Mouse (Mus musculus) spleen, postnatal 14 days (tissue): ENCODE data around the gene H2-DMa.
A peak's percentile ranks its signal among the peaks of the same experiment; 100 is the strongest.
"Not testable (repeated sequence)": the region's sequence is repeated elsewhere in the genome, so short reads cannot be mapped to it uniquely, and the experiment has no call there.

Experiments used
- DNase-seq, 2 experiments: peaks; one replicate each; pipeline ENCODE4 v3.0.0; 2021 to 2022; ENCODE audit warnings: low spot score in 2 of 2

The H2-DMa gene

DNA sequence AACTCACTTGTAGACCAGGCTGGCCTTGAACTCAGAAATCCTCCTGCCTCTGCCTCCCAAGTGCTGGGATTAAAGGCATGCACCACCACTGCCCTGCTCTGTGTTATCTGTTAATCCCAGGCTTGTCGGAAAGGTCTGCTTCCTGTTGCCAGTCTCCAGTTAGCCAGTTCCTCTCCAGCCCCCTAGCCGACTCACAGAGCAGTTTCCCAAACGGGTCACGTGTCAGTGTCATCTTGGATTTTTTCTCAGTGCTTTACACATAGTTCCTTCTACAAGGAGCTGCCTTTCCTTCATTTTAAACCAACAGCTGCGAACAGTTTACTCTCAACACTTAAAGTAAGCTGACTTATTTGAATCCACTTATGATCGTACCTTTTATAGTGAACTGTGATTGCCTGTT is 5.3 kb downstream of the H2-DMa start:
- no peak for DNase-seq

DNA sequence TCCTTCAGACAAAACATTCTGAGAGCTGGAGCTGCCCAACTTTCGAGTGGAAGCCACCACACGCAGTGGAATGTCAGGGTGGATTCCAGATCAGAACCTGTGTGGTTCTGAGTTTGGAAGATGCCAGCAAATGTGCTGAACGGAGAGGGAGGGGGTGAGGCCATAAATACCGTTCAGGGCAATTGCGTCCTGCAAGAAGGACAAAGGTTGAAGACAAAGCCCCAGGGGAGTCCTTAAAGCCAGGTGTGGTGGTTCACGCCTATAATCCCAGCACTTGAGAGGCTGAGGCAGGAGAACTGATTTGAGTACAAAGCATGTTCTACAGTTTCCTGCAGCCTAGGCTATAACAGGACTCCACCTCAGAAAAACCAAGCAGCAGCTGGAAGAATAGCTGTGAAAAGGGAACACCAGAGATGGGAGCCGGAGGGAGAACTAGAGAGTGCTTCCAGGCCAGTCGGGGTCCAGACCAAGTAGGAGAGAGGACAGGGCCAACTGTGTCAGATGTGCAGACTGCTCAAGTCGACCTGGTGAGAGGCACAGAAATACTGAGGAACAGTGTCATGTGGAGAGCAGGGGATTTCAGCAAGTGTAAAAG is 7.6 kb downstream of the H2-DMa start:
- no peak for DNase-seq

DNA sequence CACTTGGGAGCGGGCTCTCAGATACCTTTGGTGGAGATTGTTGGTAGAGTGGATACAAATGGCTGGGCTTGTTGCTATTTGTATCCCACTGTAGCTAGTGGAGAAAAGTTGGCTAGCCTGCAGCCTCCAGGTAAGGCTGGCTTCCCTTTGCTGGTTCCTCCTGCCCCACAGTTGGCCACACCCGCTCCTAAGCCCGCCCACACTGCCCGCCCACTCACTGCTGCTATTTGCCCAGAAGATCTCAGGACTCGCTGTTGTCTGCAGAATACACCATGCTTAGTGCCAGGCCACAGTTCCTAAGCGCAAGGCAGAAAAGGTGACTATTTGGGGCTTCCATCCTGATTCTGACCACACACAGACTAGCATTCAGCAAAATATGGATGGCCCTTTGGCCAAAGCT is 8.1 kb downstream of the H2-DMa start:
- peak; percentile 56 to 61 for DNase-seq

GRCm38 (mm10) chr17:34128264-34128937 is 9.1 kb downstream of the H2-DMa start:
- no peak for DNase-seq

GRCm38 (mm10) chr17:34128944-34129791 is 9.8 kb downstream of the H2-DMa start:
- no peak for DNase-seq

DNA sequence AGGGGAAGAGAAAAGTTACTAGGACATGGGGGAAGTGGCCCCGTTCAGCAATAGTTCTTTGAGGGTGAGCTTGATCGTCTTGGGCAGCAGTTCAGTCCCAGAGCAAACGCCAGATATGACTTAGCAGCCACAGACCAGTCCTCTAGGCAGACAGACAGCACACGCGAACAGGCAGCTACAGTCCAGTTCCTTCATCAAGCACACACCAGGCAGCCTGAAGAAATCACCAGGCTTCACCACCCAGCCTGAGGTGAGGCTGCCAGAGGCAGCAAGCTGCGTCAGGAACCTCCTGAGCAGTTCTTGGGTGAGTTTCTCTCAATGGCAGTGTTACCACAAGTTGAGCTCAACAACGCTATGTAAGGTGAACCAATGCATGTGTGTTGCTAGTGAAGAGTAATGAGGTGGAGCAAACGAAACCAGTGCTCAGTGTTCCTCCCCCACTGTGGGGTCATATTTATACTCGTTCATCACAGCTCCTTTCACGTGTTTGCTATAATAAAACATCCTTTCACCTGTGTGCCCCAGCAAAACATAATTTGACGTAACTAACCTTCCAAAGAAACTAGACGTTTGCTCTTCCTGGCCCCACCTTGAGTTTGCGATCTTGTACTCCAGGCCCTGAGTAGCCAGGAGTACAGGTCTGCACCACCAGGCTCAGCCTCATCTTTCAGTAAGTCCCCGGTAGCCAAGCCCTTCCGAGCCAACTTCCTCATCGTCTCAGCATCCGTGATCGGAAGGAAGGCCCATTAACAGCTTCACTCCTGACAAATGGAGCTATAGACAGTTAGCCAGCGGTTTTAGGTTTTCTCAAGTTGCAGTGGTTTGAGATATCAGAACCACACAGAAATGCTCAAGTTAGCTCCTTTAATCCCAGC is 11.0 kb downstream of the H2-DMa start:
- DNase-seq = no peak

GRCm38 (mm10) chr17:34131911-34132310 is 12.6 kb downstream of the H2-DMa start:
- no peak for DNase-seq

- DNase-seq = no peak
Measured at GRCm38 (mm10) chr17:34133289-34133688, 13.9 kb downstream of the H2-DMa start.

- DNase-seq = no peak
Measured at GRCm38 (mm10) chr17:34134451-34134850, 15.1 kb downstream of the H2-DMa start.

DNA sequence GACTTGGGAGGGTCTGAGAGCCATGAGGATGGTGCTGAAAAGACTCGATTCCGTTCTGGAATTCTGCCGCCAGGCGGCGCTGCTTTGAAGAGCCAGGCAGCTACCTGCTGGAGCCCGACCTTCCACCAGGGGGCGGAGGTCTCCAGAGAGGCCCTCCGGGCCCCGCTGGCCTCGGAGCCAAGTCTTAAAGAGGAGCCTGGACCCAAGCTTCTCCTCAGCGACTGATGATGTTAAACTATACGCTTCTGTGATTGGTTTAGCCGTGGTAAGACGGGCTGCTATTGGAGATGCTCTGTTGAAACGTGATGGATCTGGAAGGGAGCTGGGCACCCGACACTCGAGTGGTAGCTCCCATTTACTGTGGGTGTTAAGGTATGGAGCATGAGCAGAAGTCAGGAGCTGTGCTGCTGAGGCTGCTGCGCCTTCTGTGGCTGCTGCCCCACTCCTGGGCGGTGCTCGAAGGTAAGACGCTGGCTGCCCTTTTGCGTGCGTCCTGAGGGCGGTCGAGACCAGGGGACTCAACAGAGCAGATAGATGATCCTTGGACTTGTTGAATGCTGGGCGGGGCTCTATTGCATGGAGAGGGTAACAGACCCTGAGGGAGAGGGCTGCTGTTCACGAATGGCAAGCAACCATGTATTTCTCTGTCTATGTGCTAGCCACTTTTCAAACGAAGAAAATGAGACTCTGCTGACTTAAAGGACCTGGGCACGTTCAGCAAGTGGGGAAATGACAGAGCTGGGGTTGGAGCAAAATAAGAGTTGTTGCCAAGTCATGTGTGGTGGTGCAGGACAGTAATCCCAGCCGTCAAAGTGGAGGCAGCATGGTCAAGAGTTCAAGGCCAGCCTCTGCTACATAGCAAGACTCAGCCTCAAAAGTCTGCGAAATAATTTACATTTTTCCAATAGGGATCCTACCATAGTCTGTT is 16.2 kb downstream of the H2-DMa start:
- DNase-seq = peak; percentile 95 to 99

GRCm38 (mm10) chr17:34137601-34138000 is 18.3 kb downstream of the H2-DMa start:
- DNase-seq = no peak

DNA sequence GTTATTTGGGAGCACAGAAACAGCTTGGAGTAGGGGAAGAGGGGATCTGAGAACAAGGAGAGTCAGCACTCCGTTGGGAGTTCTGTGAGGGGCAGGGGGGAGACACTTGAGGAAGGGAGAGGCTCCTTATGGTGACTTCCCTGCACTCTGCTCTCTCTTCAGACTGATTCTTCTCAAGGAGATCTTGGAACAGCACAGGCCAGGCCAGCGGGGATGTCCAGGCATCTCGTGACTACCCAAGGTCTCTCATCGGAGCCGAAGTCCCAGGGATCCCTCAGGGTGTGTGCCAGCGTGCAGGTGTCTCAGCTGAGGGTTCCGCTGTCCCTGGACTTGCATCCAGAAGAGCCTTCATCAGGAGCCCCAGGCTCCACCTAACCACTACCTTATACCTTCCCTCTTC is 19.3 kb downstream of the H2-DMa start:
- DNase-seq = no peak

GRCm38 (mm10) chr17:34139416-34139815 is 20.1 kb downstream of the H2-DMa start:
- no peak for DNase-seq

DNA sequence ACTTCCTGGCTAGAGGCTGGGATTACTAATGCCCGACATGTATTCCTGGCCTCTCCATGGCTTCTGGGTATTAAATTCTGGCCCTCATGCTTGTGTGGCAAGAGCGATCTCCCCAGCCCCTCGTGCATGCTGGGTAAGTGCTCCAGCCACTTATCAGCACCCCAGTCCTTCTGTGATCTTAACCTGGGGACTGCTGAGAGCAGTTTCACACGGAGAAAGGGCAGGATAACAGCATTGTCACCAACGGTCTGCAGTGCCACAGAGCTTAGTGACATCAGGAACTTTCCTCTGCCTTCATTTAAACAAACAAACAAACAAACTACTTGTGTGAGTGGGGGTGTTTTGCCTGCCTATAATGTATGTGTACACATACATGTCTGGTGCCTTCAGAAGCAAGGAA is 20.9 kb downstream of the H2-DMa start:
- no peak for DNase-seq

- no peak for DNase-seq
Measured at GRCm38 (mm10) chr17:34141448-34141847, 22.1 kb downstream of the H2-DMa start.

DNA sequence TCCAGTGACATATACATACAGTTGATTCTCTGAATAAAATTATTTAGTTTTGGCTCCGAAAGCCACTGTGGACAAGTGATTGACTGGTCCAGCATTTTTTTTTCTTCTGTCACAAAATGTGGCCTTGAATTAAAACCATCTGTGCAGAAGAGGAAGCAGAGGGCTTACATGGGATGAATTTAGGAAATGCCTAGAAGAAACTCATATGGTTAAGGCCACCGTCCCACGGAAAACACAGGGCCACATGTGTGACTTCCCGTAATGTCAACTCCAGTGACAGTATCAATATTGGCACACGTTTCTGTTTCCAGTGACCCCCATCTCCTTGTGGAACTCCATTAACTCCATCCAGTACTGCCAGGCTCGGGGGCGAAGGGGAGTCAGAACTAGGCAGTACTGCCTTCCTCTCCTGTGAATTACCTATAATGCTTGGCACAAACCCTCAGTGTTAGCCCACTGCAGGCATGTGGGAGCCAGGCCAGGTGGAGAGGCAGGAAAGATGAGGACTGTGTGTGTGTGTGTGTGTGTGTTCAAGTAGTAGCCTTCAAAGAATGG is 23.2 kb downstream of the H2-DMa start:
- no peak for DNase-seq

DNA sequence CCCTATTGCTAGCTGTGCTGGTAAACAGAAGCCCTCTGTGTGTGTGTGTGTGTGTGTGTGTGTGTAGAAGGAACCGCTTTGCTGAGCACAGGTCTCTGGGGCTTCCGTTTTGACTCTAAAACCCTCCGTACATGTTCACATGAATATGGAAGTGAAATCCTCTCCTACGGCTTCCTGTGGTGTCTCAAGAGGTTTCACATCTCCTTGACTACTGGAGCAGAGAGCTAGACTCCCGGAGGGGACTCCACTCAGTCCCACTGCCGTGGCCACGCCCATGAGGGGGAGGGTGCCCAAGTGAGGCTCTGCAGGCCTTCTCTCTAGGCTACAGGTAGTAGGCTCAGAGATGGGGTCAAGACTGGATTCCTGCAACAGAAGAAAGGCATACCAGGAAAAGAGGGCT is 23.7 kb downstream of the H2-DMa start, which contains the start of gene H2-DMb2:
Gene H2-DMb2, plus strand, starts transcription at position 275 of the 400 bp plus-strand sequence.
- DNase-seq = peak; percentile 76 to 82

- DNase-seq = no peak
Measured at GRCm38 (mm10) chr17:34143461-34143860, 24.1 kb downstream of the H2-DMa start.

DNA sequence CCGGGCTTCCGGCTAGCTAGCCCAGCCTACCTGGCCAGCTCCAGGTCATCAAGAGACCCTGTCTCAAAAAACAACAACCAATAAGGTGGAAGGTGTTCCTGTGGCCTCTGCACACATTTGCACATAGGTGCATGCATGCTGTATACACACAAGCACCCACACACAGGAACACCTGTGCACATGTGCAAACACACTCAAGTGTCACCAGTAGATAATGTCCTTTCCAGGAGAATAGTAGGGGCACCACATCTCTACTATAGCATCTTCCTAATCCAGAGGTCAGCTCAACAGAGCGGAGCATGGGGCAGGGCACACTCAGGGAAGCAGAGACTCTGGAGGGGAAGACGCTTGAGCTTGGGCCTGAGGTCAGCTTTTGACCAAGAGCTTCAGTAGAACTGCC is 24.9 kb downstream of the H2-DMa start:
- DNase-seq = not testable (repeated sequence)

GRCm38 (mm10) chr17:34144960-34145371 is 25.6 kb downstream of the H2-DMa start:
- peak in 1 of 2 experiments; percentile 45 for DNase-seq
